10 mouse cellular contexts compared by ENCODE assay signal in the genomic region with DNA sequence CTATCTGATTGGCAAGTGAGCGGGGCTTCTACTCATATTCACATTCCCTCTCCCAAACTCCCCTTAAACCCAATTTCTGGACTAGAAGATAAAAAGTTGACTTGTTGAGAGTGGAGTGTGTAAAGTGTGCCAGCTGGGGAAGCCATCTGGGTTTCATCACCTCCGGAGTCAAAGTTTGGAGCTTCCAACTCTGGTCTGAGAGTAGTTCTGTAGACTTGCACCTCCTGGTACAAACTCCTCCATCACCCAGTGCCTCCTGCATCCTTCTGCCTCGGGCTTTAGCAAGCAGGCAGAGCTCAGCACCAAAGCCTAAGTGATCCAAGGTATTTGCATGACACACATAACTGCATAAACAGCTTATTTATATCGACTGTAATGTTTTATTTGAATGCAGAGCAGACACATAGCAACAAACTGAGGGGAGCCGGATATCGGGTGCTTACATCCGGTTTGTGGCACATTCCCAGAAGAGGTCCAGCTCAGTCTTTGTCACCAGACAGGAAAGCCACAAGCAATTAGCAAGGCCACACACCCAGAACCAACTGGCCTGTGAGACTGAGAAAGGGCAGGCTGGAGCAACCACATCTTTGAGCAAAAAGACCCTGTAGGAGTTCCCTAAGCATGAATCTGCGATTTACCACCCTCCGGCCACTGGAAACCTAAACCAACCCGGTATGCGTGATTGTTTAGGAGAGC.
DNase-seq lines count a peak whose midpoint lies in the region; ATAC-seq and TF ChIP-seq lines count a peak whose summit lies in the region.
"Had no signal": no experiment of that assay in that cellular context is flagged by ENCODE, and none has a peak within 500 bp of the region (broad histone marks: within the 10 kb centered on the region; RNA-seq: fewer than 3 reads in every experiment).

No protein-coding gene starts in this region.

- 0 out of 2 replicates have a peak, but pooled peaks have one; percentile 17 for ATAC-seq in kidney, embryonic 16.5 days (ENCODE audit: low FRiP score, low TSS enrichment)
- ATAC-seq in embryonic facial prominence, embryonic 15.5 days (ENCODE audit: insufficient number of reproducible peaks, low FRiP score, low TSS enrichment, low read depth), result no peak; the same call in 1 of the 2 replicates

- no peaks in the 10 kb centered on the region for H3K27me3 ChIP-seq in kidney, embryonic 16.5 days (ENCODE audit: insufficient read depth, low read length)
- H3K27me3 ChIP-seq in embryonic facial prominence, embryonic 15.5 days, result no peaks in the 10 kb centered on the region
- no peaks in the 10 kb centered on the region for H3K27me3 ChIP-seq in myocyte (ENCODE audit: control insufficient read depth, insufficient read depth, insufficient read length)
- H3K27me3 ChIP-seq: hindbrain, embryonic 15.5 days; neural tube, embryonic 13.5 days had no signal

- H3K4me3 ChIP-seq in kidney, embryonic 16.5 days (ENCODE audit: low read length), result no peak overlapping the region
- no peak overlapping the region for H3K4me3 ChIP-seq in embryonic facial prominence, embryonic 15.5 days (replicated peaks)
- H3K4me3 ChIP-seq in myocyte, result no peak overlapping the region
- H3K4me3 ChIP-seq: hindbrain, embryonic 15.5 days; neural tube, embryonic 13.5 days had no signal

- no peaks in the 10 kb centered on the region for H3K36me3 ChIP-seq in kidney, embryonic 16.5 days (ENCODE audit: insufficient read depth, low read length)
- no peaks in the 10 kb centered on the region for H3K36me3 ChIP-seq in embryonic facial prominence, embryonic 15.5 days
- H3K36me3 ChIP-seq in myocyte (ENCODE audit: control insufficient read depth, insufficient read depth), result no peaks in the 10 kb centered on the region
- H3K36me3 ChIP-seq: hindbrain, embryonic 15.5 days; neural tube, embryonic 13.5 days had no signal

- H3K9ac ChIP-seq in kidney, embryonic 16.5 days (replicated peaks; ENCODE audit: low read length), result no peak overlapping the region
- no peak overlapping the region for H3K9ac ChIP-seq in embryonic facial prominence, embryonic 15.5 days
- H3K9ac ChIP-seq: hindbrain, embryonic 15.5 days; neural tube, embryonic 13.5 days had no signal

- no peak overlapping the region for H3ac ChIP-seq in myocyte (ENCODE audit: control insufficient read depth, insufficient read length)

- H3K4me2 ChIP-seq in kidney, embryonic 16.5 days (replicated peaks; ENCODE audit: low read depth, low read length), result no peak overlapping the region
- H3K4me2 ChIP-seq in embryonic facial prominence, embryonic 15.5 days (replicated peaks), result no peak overlapping the region
- H3K4me2 ChIP-seq in myocyte (ENCODE audit: low read depth), result peak overlapping the region; percentile 63
- H3K4me2 ChIP-seq: hindbrain, embryonic 15.5 days; neural tube, embryonic 13.5 days had no signal

- no peaks in the 10 kb centered on the region for H3K79me2 ChIP-seq in myocyte (ENCODE audit: control insufficient read depth, insufficient read depth)

- no peaks in the 10 kb centered on the region for H3K9me3 ChIP-seq in kidney, embryonic 16.5 days (ENCODE audit: low read length)
- no peaks in the 10 kb centered on the region for H3K9me3 ChIP-seq in embryonic facial prominence, embryonic 15.5 days (replicated peaks)
- H3K9me3 ChIP-seq: hindbrain, embryonic 15.5 days; neural tube, embryonic 13.5 days had no signal

- H3K27ac ChIP-seq in kidney, embryonic 16.5 days (ENCODE audit: low read length), result peak overlapping the region; percentile 64
- H3K27ac ChIP-seq in embryonic facial prominence, embryonic 15.5 days (replicated peaks), result peak overlapping the region; percentile 74
- H3K27ac ChIP-seq: hindbrain, embryonic 15.5 days; neural tube, embryonic 13.5 days had no signal

- no peak for TF ChIP-seq POLR2A in myocyte (IDR thresholded peaks at IDR 0.05; ENCODE audit: insufficient read length, low read depth)

- WGBS in kidney, embryonic 16.5 days, result 29% methylated on average over 11 of the region's 11 CpGs
- 31% methylated on average over 11 of the region's 11 CpGs for WGBS in embryonic facial prominence, embryonic 15.5 days

- peaks cover 23% of the 10 kb centered on the region for H3K4me1 ChIP-seq in kidney, embryonic 16.5 days (ENCODE audit: insufficient read depth, low read length)
- peaks cover 26% of the 10 kb centered on the region for H3K4me1 ChIP-seq in embryonic facial prominence, embryonic 15.5 days
- H3K4me1 ChIP-seq: hindbrain, embryonic 15.5 days had no signal

- no peak for DNase-seq in kidney, adult 11 months
- DNase-seq in Muller cell, postnatal 12 days (ENCODE audit: inconsistent ontology term), result peak; percentile 57
- DNase-seq in gastrocnemius, postnatal 25 days, result no peak
- DNase-seq in layer of hippocampus, postnatal 25 days (ENCODE audit: extremely low spot score in 1 of 2, low spot score in 1 of 2), result no peak
- DNase-seq: right cerebral cortex, postnatal 4 days had no signal

TF ChIP-seq in myocyte, 11 proteins besides CTCF, POLR2A, EP300 and RAD21:
- TF ChIP-seq USF1 (IDR thresholded peaks at IDR 0.05; ENCODE audit: low read depth), result no peak
- TF ChIP-seq MYOG (IDR thresholded peaks at IDR 0.05; ENCODE audit: control insufficient read depth in 1 of 3, insufficient read depth in 1 of 3, insufficient read length in 2 of 3, low read depth in 2 of 3), result no peak
